Mouse (Mus musculus) CH12.LX (cell line): ENCODE data around the gene Mboat1. TPM values are rescaled to one million over a fixed set of nuclear protein-coding genes. Genes with fewer than 3 reads are reported as not detected.

Experiments used
- DNase-seq: peaks from one replicate; pipeline ENCODE4 v3.0.0-alpha.2; 2013; ENCODE audit errors: extremely low read depth
- H3K27ac ChIP-seq: 2 replicates; pipeline ENCODE4 v1.5.1; 2012; ENCODE audit warnings: low read depth, mild to moderate bottlenecking, control low read depth, moderate library complexity; ENCODE audit not compliant: insufficient read depth
- H3K27me3 ChIP-seq: replicated peaks from 2 replicates; pipeline ENCODE3; 2012; ENCODE audit warnings: inconsistent platforms
- H3K36me3 ChIP-seq, 2 experiments: replicated peaks in 1 of 2; 2 replicates each; pipeline versions ENCODE3 to v1.6.1; 2012; ENCODE audit warnings: inconsistent platforms in 1 of 2, low read length in 1 of 2, mild to moderate bottlenecking in 1 of 2, mixed read lengths in 1 of 2, moderate library complexity in 1 of 2; ENCODE audit not compliant: control insufficient read depth in 1 of 2, insufficient read depth in 1 of 2
- H3K4me1 ChIP-seq, 2 experiments: 2 replicates each; pipeline ENCODE4 v1.6.1; 2012; ENCODE audit warnings: inconsistent platforms in 1 of 2, moderate library complexity in 1 of 2; ENCODE audit not compliant: insufficient read depth in 2 of 2, control insufficient read depth in 1 of 2
- H3K4me2 ChIP-seq: 2 replicates; pipeline ENCODE4 v1.6.1; 2012; ENCODE audit warnings: low read depth, mild to moderate bottlenecking, control low read depth; ENCODE audit not compliant: poor library complexity, insufficient read depth, severe bottlenecking
- H3K4me3 ChIP-seq, 3 experiments: fragments of 150-350 bp in 1 of 3; sonication (generic) in 1 of 3; replicated peaks in 1 of 3; 2 replicates each; pipeline versions ENCODE3 to v1.5.1; 2011 to 2012; ENCODE audit warnings: low read depth in 2 of 3, low read length in 2 of 3, mild to moderate bottlenecking in 2 of 3, moderate library complexity in 2 of 3, control low read depth in 1 of 3, improper control_type of control experiment in 1 of 3, inconsistent platforms in 1 of 3, mixed read lengths in 1 of 3; ENCODE audit not compliant: poor library complexity in 1 of 3
- H3K79me2 ChIP-seq: replicated peaks from 2 replicates; pipeline ENCODE4 v1.6.1; 2012; ENCODE audit warnings: mild to moderate bottlenecking, moderate library complexity; ENCODE audit not compliant: control insufficient read depth, poor library complexity, insufficient read depth, severe bottlenecking; ENCODE audit errors: extremely low read depth
- H3K9ac ChIP-seq: 2 replicates; pipeline ENCODE4 v1.6.1; 2012; ENCODE audit warnings: low read depth, mild to moderate bottlenecking, control low read depth, moderate library complexity; ENCODE audit not compliant: insufficient read depth
- H3K9me3 ChIP-seq: replicated peaks from 2 replicates; pipeline ENCODE3; 2012; ENCODE audit warnings: low read length, inconsistent platforms, mixed read lengths
- BHLHE40 ChIP-seq: IDR thresholded peaks from 2 replicates; pipeline ENCODE4 v1.6.1; 2011; ENCODE audit warnings: mild to moderate bottlenecking, low read depth, low read length, improper control_type of control experiment
- CHD1 ChIP-seq: IDR thresholded peaks from 2 replicates; pipeline ENCODE4 v1.6.1; 2012; ENCODE audit warnings: low read depth, low read length, improper control_type of control experiment, inconsistent platforms
- CTCF ChIP-seq, 2 experiments: IDR thresholded peaks in 1 of 2; conservative IDR thresholded peaks in 1 of 2; 2 replicates each; pipeline ENCODE4 v1.5.1; 2011 to 2012; ENCODE audit warnings: low read depth in 2 of 2, low read length in 2 of 2, improper control_type of control experiment in 1 of 2, inconsistent platforms in 1 of 2, mild to moderate bottlenecking in 1 of 2, moderate library complexity in 1 of 2
- ELF1 ChIP-seq: IDR thresholded peaks from 2 replicates; pipeline ENCODE4 v1.6.1; 2014; ENCODE audit warnings: low read depth, mild to moderate bottlenecking, inconsistent platforms, low read length, improper control_type of control experiment
- EP300 ChIP-seq: IDR thresholded peaks from 2 replicates; pipeline ENCODE4 v1.6.1; 2011; ENCODE audit warnings: low read length, improper control_type of control experiment
- ETS1 ChIP-seq: conservative IDR thresholded peaks from 2 replicates; pipeline ENCODE4 v1.6.1; 2012; ENCODE audit warnings: low read depth, mild to moderate bottlenecking, inconsistent platforms, low read length, improper control_type of control experiment, moderate library complexity
- HCFC1 ChIP-seq: IDR thresholded peaks from 2 replicates; pipeline ENCODE4 v1.6.1; 2012; ENCODE audit warnings: low read depth, mild to moderate bottlenecking, inconsistent platforms, low read length, improper control_type of control experiment
- IRF4 ChIP-seq: IDR thresholded peaks from 2 replicates; pipeline ENCODE4 v1.6.1; 2014; ENCODE audit warnings: low read depth, mild to moderate bottlenecking, inconsistent platforms, low read length, improper control_type of control experiment
- JUN ChIP-seq: IDR thresholded peaks from 2 replicates; pipeline ENCODE4 v1.6.1; 2011; ENCODE audit warnings: low read depth, mild to moderate bottlenecking, low read length, improper control_type of control experiment, moderate library complexity; ENCODE audit not compliant: insufficient read depth
- KAT2A ChIP-seq: IDR thresholded peaks from 2 replicates; pipeline ENCODE4 v1.6.1; 2012; ENCODE audit warnings: low read length, improper control_type of control experiment, inconsistent platforms; ENCODE audit not compliant: insufficient replicate concordance
- MAZ ChIP-seq: IDR thresholded peaks from 2 replicates; pipeline ENCODE4 v1.6.1; 2012; ENCODE audit warnings: low read depth, mild to moderate bottlenecking, inconsistent platforms, low read length, improper control_type of control experiment, moderate library complexity
- MEF2A ChIP-seq: IDR thresholded peaks from 2 replicates; pipeline ENCODE4 v1.6.1; 2014; ENCODE audit warnings: low read depth, mild to moderate bottlenecking, inconsistent platforms, low read length, improper control_type of control experiment, borderline replicate concordance
- MYC ChIP-seq: IDR thresholded peaks from 2 replicates; pipeline ENCODE4 v1.6.1; 2011; ENCODE audit warnings: low read depth, mild to moderate bottlenecking, improper control_type of control experiment, low read length
- RAD21 ChIP-seq: IDR thresholded peaks from 2 replicates; pipeline ENCODE4 v1.6.1; 2011; ENCODE audit warnings: low read depth, mild to moderate bottlenecking, low read length, improper control_type of control experiment, moderate library complexity
- SIN3A ChIP-seq: IDR thresholded peaks from 2 replicates; pipeline ENCODE4 v1.6.1; 2012; ENCODE audit warnings: low read length, improper control_type of control experiment, inconsistent platforms
- SMC3 ChIP-seq: IDR thresholded peaks from 2 replicates; pipeline ENCODE4 v1.6.1; 2011; ENCODE audit warnings: low read depth, low read length, improper control_type of control experiment
- TBP ChIP-seq: conservative IDR thresholded peaks from 2 replicates; pipeline ENCODE4 v1.6.1; 2011; ENCODE audit warnings: low read depth, low read length, improper control_type of control experiment
- USF1 ChIP-seq: IDR thresholded peaks from 2 replicates; pipeline ENCODE4 v1.6.1; 2014; ENCODE audit warnings: low read depth, mild to moderate bottlenecking, inconsistent platforms, low read length, improper control_type of control experiment
- USF2 ChIP-seq: conservative IDR thresholded peaks from 2 replicates; pipeline ENCODE4 v1.6.1; 2011; ENCODE audit warnings: low read depth, low read length, improper control_type of control experiment
- ZC3H11A ChIP-seq: IDR thresholded peaks from 2 replicates; pipeline ENCODE4 v1.6.1; 2012; ENCODE audit warnings: low read depth, mild to moderate bottlenecking, inconsistent platforms, low read length, improper control_type of control experiment
- ZKSCAN1 ChIP-seq: IDR thresholded peaks from 2 replicates; pipeline ENCODE4 v1.6.1; 2012; ENCODE audit warnings: low read depth, inconsistent platforms, low read length, improper control_type of control experiment, borderline replicate concordance
- ZNF384 ChIP-seq: IDR thresholded peaks from 2 replicates; pipeline ENCODE4 v1.6.1; 2012; ENCODE audit warnings: low read depth, low read length, improper control_type of control experiment, inconsistent platforms
- dilution Hi-C: fragments of 300-500 bp; cut with MboI; formaldehyde crosslinking; loops from 2 replicates; pipeline ENCODE4 v1.14.3; 2020; ENCODE audit warnings: low sequenced_read_pairs; ENCODE audit not compliant: extremely low pct_unique_long_range_greater_than_20kb, extremely low pct_ligation_motif_present
- in situ Hi-C: fragments of 300-500 bp; cut with MboI; formaldehyde crosslinking; loops from 3 replicates; pipeline ENCODE4 v1.14.3; 2019; ENCODE audit warnings: low sequenced_read_pairs, low pct_ligation_motif_present, low pct_unique_long_range_greater_than_20kb, mixed read lengths
- polyA plus RNA-seq: library from polyadenylated mRNA; unstranded; fragments of >175 nt; gene quantifications from 2 replicates; pipeline ENCODE4 v1.2.1, GENCODE M21; 2012; ENCODE audit warnings: low read depth; ENCODE audit not compliant: insufficient read length
- total RNA-seq, 2 experiments: library from RNA; depleted of rRNA; stranded (reverse); fragments of 300-350 nt in 1 of 2; fragments of >200 nt in 1 of 2; gene quantifications; 2 replicates each; pipeline ENCODE4 v1.2.3; 2012 to 2014

The Mboat1 gene
- total and polyA plus RNA-seq, 3 experiments, result 0.53 to 3.3 (median 0.63) TPM

- Histone ChIP-seq H3K36me3 (no peaks in the 10 kb centered on the region), H3K27me3 (no peaks in the 10 kb centered on the region), H3K79me2 (no peaks in the 10 kb centered on the region)
- no peak for DNase-seq
- no peak for TF ChIP-seq EP300
- no peak for TF ChIP-seq TBP
- TF ChIP-seq ZKSCAN1, result no peak
- TF ChIP-seq CTCF (conservative IDR thresholded peaks at IDR 0.05 in 1 of 2, IDR thresholded peaks at IDR 0.05 in 1 of 2; ENCODE audit: low read depth in 2 of 2, low read length in 2 of 2), result no peak
- TF ChIP-seq JUN, result no peak
- no peak for TF ChIP-seq HCFC1
- no peak for TF ChIP-seq CHD1
- TF ChIP-seq MAZ, result no peak
- TF ChIP-seq ZNF384, result no peak
- no peak for TF ChIP-seq KAT2A
- TF ChIP-seq BHLHE40, result no peak
- TF ChIP-seq USF2, result no peak
- TF ChIP-seq USF1, result no peak
- TF ChIP-seq, all 38 proteins: peak for 0
- Histone ChIP-seq H3K4me1 (no peaks in the 10 kb centered on the region), H3K4me2 (no peak overlapping the region), H3K9ac (no peak overlapping the region), H3K4me3 (no peak overlapping the region), H3K27ac (no peak overlapping the region), H3K9me3 (no peaks in the 10 kb centered on the region)
- dilution Hi-C loops (no loop called here), in situ Hi-C loops (no loop called here)
Measured at GRCm38 (mm10) chr13:30245573-30245972, 109.3 kb downstream of the Mboat1 start.

- H3K4me3 ChIP-seq, result no peak overlapping the region
- H3K79me2 ChIP-seq, result no peaks in the 10 kb centered on the region
- dilution Hi-C loops, result no loop called here
- H3K36me3 ChIP-seq, result no peaks in the 10 kb centered on the region
- H3K9ac ChIP-seq, result no peak overlapping the region
- in situ Hi-C loops, result loop anchor here (10.0 kb wide), 2 partner anchors 146 to 396 kb away; partner anchors contain the start of gene Cdkal1
- H3K4me2 ChIP-seq, result no peak overlapping the region
- no peaks in the 10 kb centered on the region for H3K9me3 ChIP-seq
- no peak overlapping the region for H3K27ac ChIP-seq
- TF ChIP-seq ETS1 (no peak), ZC3H11A (no peak), USF2 (no peak), IRF4 (no peak), SMC3 (no peak), SIN3A (no peak), ELF1 (no peak), RAD21 (no peak), USF1 (no peak), CTCF (conservative IDR thresholded peaks at IDR 0.05 in 1 of 2, IDR thresholded peaks at IDR 0.05 in 1 of 2; ENCODE audit: low read depth in 2 of 2, low read length in 2 of 2) (no peak), ZKSCAN1 (no peak), MEF2A (no peak), MYC (no peak), HCFC1 (no peak)
- H3K4me1 ChIP-seq, result no peaks in the 10 kb centered on the region
- no peak for DNase-seq
- H3K27me3 ChIP-seq, result no peaks in the 10 kb centered on the region
Measured at GRCm38 (mm10) chr13:30250341-30250905, 114.1 kb downstream of the Mboat1 start.
